Mouse (Mus musculus) urinary bladder, postnatal 10 days (tissue): ENCODE results near the gene Dmbx1.

Source experiments
- DNase-seq: peaks from one replicate; pipeline ENCODE4 v3.0.0; 2022; ENCODE audit warnings: low spot score

Dmbx1 gene

GRCm38 (mm10) chr4:115886875-115887274 lies 52.9 kb downstream of the Dmbx1 start:
- no peak for DNase-seq

- no peak for DNase-seq
Measured at GRCm38 (mm10) chr4:115885846-115886245, 53.9 kb downstream of the Dmbx1 start.

GRCm38 (mm10) chr4:115884022-115884421 lies 55.7 kb downstream of the Dmbx1 start, which contains the start of gene Kncn:
Kncn (plus strand) TSS chr4:115884400.
- no peak for DNase-seq

GRCm38 (mm10) chr4:115882195-115882594 lies 57.5 kb downstream of the Dmbx1 start:
- DNase-seq: no peak

- DNase-seq: no peak
Measured at GRCm38 (mm10) chr4:115881183-115881582, 58.5 kb downstream of the Dmbx1 start.

GRCm38 (mm10) chr4:115878828-115879227 lies 60.9 kb downstream of the Dmbx1 start:
- no peak for DNase-seq

- DNase-seq: no peak
Measured at GRCm38 (mm10) chr4:115878216-115878678, 61.5 kb downstream of the Dmbx1 start.

GRCm38 (mm10) chr4:115873231-115873630 lies 66.5 kb downstream of the Dmbx1 start:
- DNase-seq: no peak

- no peak for DNase-seq
Measured at GRCm38 (mm10) chr4:115869512-115870210, 70.1 kb downstream of the Dmbx1 start.
